Mouse (Mus musculus): ENCODE results near the gene Fer. TPM values are rescaled to one million over a fixed set of nuclear protein-coding genes. Genes with fewer than 3 reads are reported as not detected.

The Fer gene
- polyA plus RNA-seq, 1 experiment from 2014 or later, result 12.6 TPM

DNA sequence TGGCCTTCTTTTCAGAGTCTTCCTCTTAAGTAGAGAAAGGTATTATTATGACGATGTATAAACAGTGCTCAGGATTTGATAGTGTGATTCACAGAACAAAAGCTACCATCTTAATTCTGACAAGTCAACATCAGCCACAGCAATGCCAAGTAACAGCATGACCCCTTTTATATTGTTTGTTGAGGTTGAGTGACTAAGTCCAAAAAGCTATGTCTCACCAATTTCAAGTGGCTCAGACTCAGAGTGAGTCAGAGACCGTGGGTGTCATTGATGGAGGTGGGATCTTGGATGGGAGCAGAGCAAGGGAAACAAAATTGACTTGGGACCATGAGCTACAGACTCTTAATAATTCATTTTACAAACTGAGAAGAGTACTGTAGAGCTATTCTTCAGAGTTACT, 230.9 kb downstream of the Fer start:
- H3K4me2 ChIP-seq (replicated peaks; ENCODE audit: low read depth), result no peak overlapping the region
- no peaks in the 10 kb centered on the region for H3K36me3 ChIP-seq (ENCODE audit: control insufficient read depth, insufficient read depth)
- no peak for ATAC-seq
- H3K4me1 ChIP-seq (replicated peaks; ENCODE audit: control insufficient read depth, insufficient read depth, low read length), result no peaks in the 10 kb centered on the region
- no peak overlapping the region for H3K27ac ChIP-seq (ENCODE audit: low read depth, low read length)
- TF ChIP-seq CTCF (IDR thresholded peaks at IDR 0.05; ENCODE audit: low read depth), result no peak
- no peak overlapping the region for H3K9ac ChIP-seq (ENCODE audit: low read depth, low read length)
- no peaks in the 10 kb centered on the region for H3K9me3 ChIP-seq (ENCODE audit: control insufficient read depth)
- H3K27me3 ChIP-seq (replicated peaks; ENCODE audit: control insufficient read depth, insufficient read depth, low read length), result no peaks in the 10 kb centered on the region
- whole genome bisulfite sequencing, result 86% methylated on average over 2 of the region's 2 CpGs
- no peak overlapping the region for H3K4me3 ChIP-seq (ENCODE audit: low read depth, low read length)

DNA sequence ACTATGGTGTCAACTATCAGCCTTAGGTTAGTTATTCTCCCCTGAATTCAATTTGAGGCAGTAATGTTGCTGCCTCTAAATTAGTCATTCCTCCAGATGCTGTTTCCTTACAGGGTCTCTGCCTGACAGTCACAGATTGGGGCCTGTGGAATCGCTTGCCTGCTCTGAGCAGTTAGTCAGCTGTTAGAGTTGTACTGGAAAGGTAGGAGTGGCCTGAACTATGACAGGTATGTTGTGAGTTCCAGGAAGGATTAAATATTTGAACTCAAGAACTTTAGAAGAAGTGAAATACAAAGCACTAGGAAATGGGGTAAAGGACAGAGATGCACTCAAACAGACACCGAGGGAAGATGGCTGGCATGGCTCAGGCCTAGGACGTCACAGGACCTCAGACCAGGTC, 233.9 kb downstream of the Fer start:
- no peak for ATAC-seq

DNA sequence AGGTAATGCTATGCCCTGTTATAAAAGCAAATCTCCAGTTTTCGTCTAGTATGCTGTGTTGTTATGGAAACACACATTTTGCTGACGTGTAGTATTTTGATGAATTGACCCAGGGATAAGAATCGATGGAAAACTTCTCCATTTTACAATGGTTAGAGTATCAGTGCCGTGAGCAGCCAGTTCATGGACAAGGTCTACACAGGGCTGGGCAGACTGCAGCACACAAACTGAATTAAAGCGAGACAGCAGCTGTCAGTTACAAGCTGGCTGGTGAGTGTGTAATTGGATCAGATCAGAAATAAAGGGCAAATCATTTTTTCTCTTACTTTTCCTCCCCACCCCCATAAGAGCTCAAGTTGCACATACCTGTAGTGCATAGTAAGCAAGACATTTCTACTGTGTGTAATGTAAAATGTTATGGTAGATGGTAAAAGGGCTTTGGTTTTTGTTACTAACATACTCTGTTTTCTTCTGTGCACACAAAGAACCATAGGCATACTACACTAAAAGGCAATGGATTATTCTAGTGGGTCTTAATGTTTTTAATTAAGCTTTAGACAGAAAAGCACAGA, 235.0 kb downstream of the Fer start:
- Histone ChIP-seq H3K4me2 (replicated peaks; ENCODE audit: low read depth) (no peak overlapping the region), H3K4me3 (ENCODE audit: low read depth, low read length) (no peak overlapping the region), H3K9me3 (ENCODE audit: control insufficient read depth) (no peaks in the 10 kb centered on the region), H3K36me3 (ENCODE audit: control insufficient read depth, insufficient read depth) (no peaks in the 10 kb centered on the region), H3K9ac (ENCODE audit: low read depth, low read length) (no peak overlapping the region), H3K27ac (ENCODE audit: low read depth, low read length) (no peak overlapping the region), H3K27me3 (replicated peaks; ENCODE audit: control insufficient read depth, insufficient read depth, low read length) (no peaks in the 10 kb centered on the region), H3K4me1 (replicated peaks; ENCODE audit: control insufficient read depth, insufficient read depth, low read length) (no peaks in the 10 kb centered on the region)
- TF ChIP-seq CTCF (IDR thresholded peaks at IDR 0.05; ENCODE audit: low read depth), result no peak
- WGBS, result 74% methylated on average over 5 of the region's 5 CpGs
- ATAC-seq, result no peak

More for the DNA sequence above, 233.9 kb downstream of the Fer start:
- Histone ChIP-seq H3K4me3 (ENCODE audit: low read depth, low read length) (no peak overlapping the region), H3K4me1 (replicated peaks; ENCODE audit: control insufficient read depth, insufficient read depth, low read length) (no peaks in the 10 kb centered on the region), H3K9ac (ENCODE audit: low read depth, low read length) (no peak overlapping the region), H3K9me3 (ENCODE audit: control insufficient read depth) (no peaks in the 10 kb centered on the region), H3K4me2 (replicated peaks; ENCODE audit: low read depth) (no peak overlapping the region), H3K36me3 (ENCODE audit: control insufficient read depth, insufficient read depth) (no peaks in the 10 kb centered on the region), H3K27me3 (replicated peaks; ENCODE audit: control insufficient read depth, insufficient read depth, low read length) (no peaks in the 10 kb centered on the region), H3K27ac (ENCODE audit: low read depth, low read length) (no peak overlapping the region)
- no peak for TF ChIP-seq CTCF (IDR thresholded peaks at IDR 0.05; ENCODE audit: low read depth)
- WGBS, result 85% methylated on average over 3 of the region's 3 CpGs

DNA sequence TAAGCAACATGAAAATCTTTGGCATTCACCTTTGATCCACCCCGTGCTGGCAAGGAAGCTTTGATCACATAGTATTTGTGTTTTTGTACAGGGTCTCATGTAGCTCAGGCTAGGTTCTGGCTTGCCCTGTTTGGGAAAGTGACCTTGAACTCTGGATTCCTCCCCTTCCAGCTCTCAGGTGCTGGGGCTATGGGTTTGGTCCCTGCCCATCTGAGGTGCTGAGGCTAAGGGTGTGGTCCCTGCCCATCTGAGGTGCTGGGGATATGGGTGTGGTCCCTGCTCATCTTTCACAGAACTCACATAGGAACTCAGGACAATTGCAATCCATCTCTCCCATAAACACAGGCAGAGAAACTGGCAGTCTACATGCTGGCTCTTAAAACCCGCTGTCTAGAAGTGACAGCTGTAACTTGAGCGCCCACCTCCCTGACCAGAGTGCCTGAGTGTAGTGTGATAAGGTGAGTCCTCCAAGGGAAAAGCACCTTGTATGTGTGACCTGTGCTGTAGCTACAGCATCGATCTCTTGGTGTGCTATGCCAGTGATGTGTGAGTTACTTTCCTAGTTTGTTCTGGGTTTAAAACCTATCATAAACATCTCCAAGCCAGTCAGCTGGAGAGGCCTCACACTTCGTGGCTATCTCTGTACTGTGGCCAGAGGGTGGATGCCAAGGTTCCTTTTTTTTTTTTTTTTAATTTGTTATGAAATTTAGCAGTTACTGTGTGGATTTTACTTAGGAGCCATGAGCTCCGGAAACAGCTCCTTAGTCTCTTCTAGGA, 236.7 kb downstream of the Fer start:
- Histone ChIP-seq H3K27ac (ENCODE audit: low read depth, low read length) (no peak overlapping the region), H3K9me3 (ENCODE audit: control insufficient read depth) (no peaks in the 10 kb centered on the region), H3K9ac (ENCODE audit: low read depth, low read length) (no peak overlapping the region), H3K4me2 (replicated peaks; ENCODE audit: low read depth) (no peak overlapping the region), H3K36me3 (ENCODE audit: control insufficient read depth, insufficient read depth) (no peaks in the 10 kb centered on the region), H3K4me1 (replicated peaks; ENCODE audit: control insufficient read depth, insufficient read depth, low read length) (no peaks in the 10 kb centered on the region), H3K4me3 (ENCODE audit: low read depth, low read length) (no peak overlapping the region), H3K27me3 (replicated peaks; ENCODE audit: control insufficient read depth, insufficient read depth, low read length) (no peaks in the 10 kb centered on the region)
- no peak for TF ChIP-seq CTCF (IDR thresholded peaks at IDR 0.05; ENCODE audit: low read depth)
- 56% methylated on average over 6 of the region's 6 CpGs for WGBS
- no peak for ATAC-seq

DNA sequence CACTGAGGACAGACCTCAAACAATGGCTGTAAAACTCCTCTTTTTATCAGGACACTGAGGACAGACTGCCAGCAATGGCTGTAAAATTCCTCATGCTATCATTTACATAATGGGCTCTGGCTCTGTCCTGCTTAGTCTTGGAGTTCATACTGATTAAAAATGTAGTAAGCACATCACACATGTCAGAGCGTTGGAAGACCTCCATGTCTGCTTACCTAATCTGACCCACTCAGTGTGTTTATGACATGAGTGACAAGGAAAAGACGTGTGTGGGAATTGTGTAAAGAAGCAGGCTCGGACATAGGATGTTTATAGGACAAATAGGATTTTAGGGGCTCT, 237.3 kb downstream of the Fer start:
- no peak overlapping the region for H3K4me3 ChIP-seq (ENCODE audit: low read depth, low read length)
- no peak for ATAC-seq
- no peaks in the 10 kb centered on the region for H3K9me3 ChIP-seq (ENCODE audit: control insufficient read depth)
- H3K4me1 ChIP-seq (replicated peaks; ENCODE audit: control insufficient read depth, insufficient read depth, low read length), result no peaks in the 10 kb centered on the region
- no peak overlapping the region for H3K4me2 ChIP-seq (replicated peaks; ENCODE audit: low read depth)
- 43% methylated on average over 3 of the region's 3 CpGs for WGBS
- no peak for TF ChIP-seq CTCF (IDR thresholded peaks at IDR 0.05; ENCODE audit: low read depth)
- no peaks in the 10 kb centered on the region for H3K36me3 ChIP-seq (ENCODE audit: control insufficient read depth, insufficient read depth)
- H3K27ac ChIP-seq (ENCODE audit: low read depth, low read length), result no peak overlapping the region
- H3K9ac ChIP-seq (ENCODE audit: low read depth, low read length), result no peak overlapping the region
- no peaks in the 10 kb centered on the region for H3K27me3 ChIP-seq (replicated peaks; ENCODE audit: control insufficient read depth, insufficient read depth, low read length)

DNA sequence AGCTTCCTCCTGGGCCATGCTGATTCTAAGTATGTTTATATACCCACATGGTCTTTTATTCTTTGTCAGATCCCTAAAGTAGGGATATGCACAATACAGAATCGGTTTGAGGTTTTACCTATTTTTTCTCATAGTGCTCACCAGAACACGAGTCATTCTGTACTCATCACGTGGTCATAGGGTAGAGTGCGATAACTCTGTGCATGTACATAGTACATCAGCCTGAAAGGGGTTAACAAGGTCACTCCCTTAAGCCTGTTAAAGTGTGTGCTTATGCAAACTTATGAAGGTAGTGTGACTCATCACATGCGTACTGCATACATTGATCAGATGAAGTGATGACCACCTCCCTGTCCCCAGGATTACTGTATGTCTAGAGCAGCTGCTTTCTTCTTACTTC, 245.9 kb downstream of the Fer start:
- no peak overlapping the region for H3K4me2 ChIP-seq (replicated peaks; ENCODE audit: low read depth)
- H3K9me3 ChIP-seq (ENCODE audit: control insufficient read depth), result no peaks in the 10 kb centered on the region
- H3K4me1 ChIP-seq (replicated peaks; ENCODE audit: control insufficient read depth, insufficient read depth, low read length), result no peaks in the 10 kb centered on the region
- no peak overlapping the region for H3K4me3 ChIP-seq (ENCODE audit: low read depth, low read length)
- no peak overlapping the region for H3K27ac ChIP-seq (ENCODE audit: low read depth, low read length)
- ATAC-seq, result no peak
- 84% methylated on average over 5 of the region's 5 CpGs for WGBS
- H3K36me3 ChIP-seq (ENCODE audit: control insufficient read depth, insufficient read depth), result no peaks in the 10 kb centered on the region
- no peak for TF ChIP-seq CTCF (IDR thresholded peaks at IDR 0.05; ENCODE audit: low read depth)
- H3K9ac ChIP-seq (ENCODE audit: low read depth, low read length), result no peak overlapping the region
- H3K27me3 ChIP-seq (replicated peaks; ENCODE audit: control insufficient read depth, insufficient read depth, low read length), result no peaks in the 10 kb centered on the region

All from intestine, postnatal 0 days (tissue).